Mouse (Mus musculus): ENCODE measurements around the gene Mup9.
"Not testable (repeated sequence)": the region's sequence is repeated elsewhere in the genome, so short reads cannot be mapped to it uniquely, and the experiment has no call there.

Gene Mup9

DNA sequence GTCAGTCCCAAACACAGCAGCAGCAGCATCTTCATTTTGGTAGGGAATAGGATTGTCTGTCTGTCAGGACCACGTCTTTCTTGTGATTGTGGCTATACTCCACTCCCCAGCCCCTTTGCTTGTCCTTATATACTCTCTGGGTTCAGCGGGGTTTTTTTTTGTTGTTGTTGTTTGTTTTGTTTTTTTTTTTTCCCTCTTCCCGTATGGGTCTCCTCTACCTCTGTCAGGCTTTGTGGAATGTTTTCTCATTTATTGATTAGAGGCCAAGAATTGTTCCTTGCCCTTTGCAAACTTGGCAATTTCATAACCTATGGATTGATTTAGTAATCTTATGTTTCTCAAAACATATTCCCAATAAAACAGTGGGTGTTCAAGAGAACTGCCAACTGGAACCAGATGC, at the start of gene Mup9:
Gene Mup9, minus strand, starts transcription at position 101 of the 400 bp plus-strand sequence.
- not testable (repeated sequence) for DNase-seq (ENCODE audit: low spot score in 2 of 2)

Data from right cerebral cortex, postnatal 10 days (tissue).